Mouse (Mus musculus): ENCODE results near the gene Pask.
"Not testable (repeated sequence)": the region's sequence is repeated elsewhere in the genome, so short reads cannot be mapped to it uniquely, and the experiment has no call there.

Pask gene

GRCm38 (mm10) chr1:93342648-93343503 lies at the start of gene Pask, which contains the start of gene Ppp1r7:
Gene Pask, minus strand, starts transcription at chr1:93343482.
Gene Ppp1r7, plus strand, starts transcription at chr1:93342854.
- peak; percentile 88 for DNase-seq (ENCODE audit: low spot score)

- DNase-seq (ENCODE audit: low spot score), result no peak
These were observed 45.6 kb upstream of the Pask start for GRCm38 (mm10) chr1:93388906-93389305.

GRCm38 (mm10) chr1:93387198-93387597 lies 43.9 kb upstream of the Pask start:
- DNase-seq (ENCODE audit: low spot score), result no peak

- DNase-seq (ENCODE audit: low spot score), result no peak
These were observed 35.8 kb upstream of the Pask start for GRCm38 (mm10) chr1:93379117-93379516.

DNA sequence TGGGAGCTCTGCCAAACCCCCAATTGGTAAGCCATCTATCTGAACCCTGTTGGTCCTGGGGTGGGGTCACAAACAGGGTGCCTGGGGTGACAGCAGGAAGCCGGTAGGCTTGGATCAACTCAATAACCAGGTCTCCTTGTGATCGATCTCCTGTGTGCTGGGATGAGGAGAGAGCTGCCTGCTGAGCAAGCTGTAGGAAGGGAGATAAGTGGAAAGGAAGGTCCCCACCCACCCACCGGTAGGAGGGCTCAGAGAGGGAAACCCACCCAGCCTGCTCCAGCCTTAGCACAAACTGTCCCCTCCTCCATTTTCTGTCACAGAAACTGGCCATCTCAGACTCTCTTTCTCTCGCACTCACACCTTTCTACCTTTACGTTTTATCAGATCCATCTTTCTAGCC lies 34.0 kb upstream of the Pask start:
- DNase-seq (ENCODE audit: low spot score), result no peak

GRCm38 (mm10) chr1:93373665-93374064 lies 30.4 kb upstream of the Pask start, which contains the start of gene Ano7:
Gene Ano7, plus strand, starts transcription at chr1:93373930.
- DNase-seq (ENCODE audit: low spot score), result no peak

- no peak for DNase-seq (ENCODE audit: low spot score)
These were observed 22.4 kb upstream of the Pask start for GRCm38 (mm10) chr1:93365641-93366040.

GRCm38 (mm10) chr1:93362661-93363060 lies 19.4 kb upstream of the Pask start:
- DNase-seq (ENCODE audit: low spot score), result no peak

DNA sequence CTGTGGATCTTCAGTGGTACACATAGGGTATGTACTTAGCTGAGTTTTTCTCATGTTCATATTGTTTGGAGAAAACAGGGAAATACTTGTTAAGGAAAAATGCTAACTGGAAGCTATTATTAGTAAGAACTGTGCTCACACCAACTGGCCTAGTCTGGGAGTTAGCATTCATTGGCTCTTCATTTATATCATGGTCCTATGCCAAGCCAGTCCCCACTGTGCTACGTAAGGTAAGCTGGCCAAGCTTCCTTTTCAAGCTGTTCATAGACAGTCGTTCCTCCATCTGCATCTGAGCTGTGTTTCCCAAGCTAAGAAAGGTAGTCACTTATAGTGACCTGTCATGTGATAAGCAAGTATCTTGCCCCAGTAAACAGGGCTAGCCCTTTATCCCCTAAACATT lies 9.4 kb upstream of the Pask start:
- no peak for DNase-seq (ENCODE audit: low spot score)

DNA sequence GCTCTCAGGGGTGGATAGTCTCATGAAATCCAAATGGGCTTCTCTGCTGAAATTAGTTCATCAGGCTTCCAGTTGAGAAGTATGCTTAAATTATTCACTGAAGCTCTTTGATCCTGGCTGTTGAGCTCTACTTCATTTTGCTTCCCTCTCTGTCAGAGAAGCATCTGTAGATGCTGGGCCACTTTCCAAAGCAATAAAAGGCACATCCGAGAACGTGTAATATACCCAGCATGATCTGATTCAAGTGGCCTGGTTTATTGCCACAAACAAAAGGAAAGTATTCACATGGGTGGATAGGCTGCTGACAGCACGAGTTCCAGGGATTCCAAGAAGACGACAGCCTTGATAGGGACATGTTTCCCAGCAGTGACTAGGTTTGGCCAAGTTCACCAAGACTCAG lies 6.4 kb upstream of the Pask start:
- DNase-seq (ENCODE audit: low spot score), result no peak

- DNase-seq (ENCODE audit: low spot score), result no peak
These were observed 3.9 kb upstream of the Pask start for GRCm38 (mm10) chr1:93347176-93347575.

GRCm38 (mm10) chr1:93343504-93344047 lies 294 bp upstream of the Pask start:
- DNase-seq (ENCODE audit: low spot score), result peak; percentile 89

GRCm38 (mm10) chr1:93334621-93335020 lies 8.7 kb downstream of the Pask start:
- DNase-seq (ENCODE audit: low spot score), result no peak

DNA sequence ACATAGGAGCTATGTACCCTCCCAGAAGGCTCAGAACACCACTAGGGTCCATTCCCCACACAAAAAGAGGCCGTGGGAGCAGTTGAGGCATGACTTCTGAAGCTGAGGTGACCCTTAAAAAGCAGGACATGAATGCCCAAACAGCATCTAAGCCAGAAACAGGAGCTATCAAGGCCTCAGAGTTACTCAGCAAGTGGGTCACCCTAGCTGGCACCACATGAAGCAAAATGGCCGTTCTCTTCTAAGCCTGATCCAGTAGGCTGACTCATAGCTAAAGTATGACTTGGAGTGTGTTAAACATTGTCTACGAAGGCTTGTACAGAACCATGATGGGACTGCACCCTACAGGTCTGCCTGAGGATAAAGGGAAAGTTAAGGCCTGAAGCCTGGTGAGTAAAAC lies 16.8 kb downstream of the Pask start:
- no peak for DNase-seq (ENCODE audit: low spot score)

DNA sequence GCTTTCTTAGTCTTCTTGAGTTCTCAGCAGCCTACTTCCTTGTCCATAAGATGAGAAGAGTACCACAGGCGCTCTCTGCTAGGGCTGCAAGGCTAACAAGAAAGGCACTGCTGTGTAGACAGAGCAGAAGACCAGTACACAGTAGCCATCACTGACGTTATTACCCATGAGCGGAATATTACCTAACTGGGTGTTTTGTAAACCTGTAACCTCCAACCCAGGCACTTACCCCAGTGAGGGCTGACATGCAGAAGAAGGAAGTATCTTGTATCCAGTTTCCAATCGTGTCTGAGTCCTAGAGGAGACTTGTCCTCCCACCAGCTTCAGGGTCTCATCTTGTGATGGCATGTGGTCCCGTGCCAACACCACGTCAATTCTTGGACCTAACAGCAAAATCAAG lies 19.3 kb downstream of the Pask start:
- DNase-seq (ENCODE audit: low spot score), result no peak

- peak; percentile 81 for DNase-seq (ENCODE audit: low spot score)
These were observed 37.5 kb downstream of the Pask start, which contains the start of gene Mterf4 for GRCm38 (mm10) chr1:93305581-93306337. Gene Mterf4, minus strand, starts transcription at chr1:93305915.

DNA sequence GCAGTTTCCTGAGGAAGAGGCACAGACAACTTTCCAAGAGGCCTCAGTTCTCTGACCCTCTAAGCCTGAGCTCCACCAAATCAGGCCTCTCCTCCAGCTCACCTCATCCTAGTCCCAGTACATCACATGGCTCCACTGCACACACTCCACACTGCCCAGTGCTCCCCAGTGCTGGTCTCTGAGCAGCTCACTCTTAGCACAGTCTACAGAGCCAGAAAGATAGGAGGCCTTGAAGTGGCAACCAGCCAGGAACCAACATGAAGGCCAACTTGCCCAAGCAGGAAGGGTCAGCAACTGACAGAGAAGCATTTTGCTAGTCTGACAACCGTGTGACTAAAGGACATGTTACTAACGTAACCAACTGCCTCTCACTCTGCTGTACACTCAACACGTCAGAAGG lies 42.7 kb downstream of the Pask start:
- DNase-seq (ENCODE audit: low spot score), result peak; percentile 28

- DNase-seq (ENCODE audit: low spot score), result no peak
These were observed 43.5 kb downstream of the Pask start for GRCm38 (mm10) chr1:93299791-93300190.

- not testable (repeated sequence) for DNase-seq (ENCODE audit: low spot score)
These were observed 48.8 kb downstream of the Pask start for GRCm38 (mm10) chr1:93294491-93294890.

DNA sequence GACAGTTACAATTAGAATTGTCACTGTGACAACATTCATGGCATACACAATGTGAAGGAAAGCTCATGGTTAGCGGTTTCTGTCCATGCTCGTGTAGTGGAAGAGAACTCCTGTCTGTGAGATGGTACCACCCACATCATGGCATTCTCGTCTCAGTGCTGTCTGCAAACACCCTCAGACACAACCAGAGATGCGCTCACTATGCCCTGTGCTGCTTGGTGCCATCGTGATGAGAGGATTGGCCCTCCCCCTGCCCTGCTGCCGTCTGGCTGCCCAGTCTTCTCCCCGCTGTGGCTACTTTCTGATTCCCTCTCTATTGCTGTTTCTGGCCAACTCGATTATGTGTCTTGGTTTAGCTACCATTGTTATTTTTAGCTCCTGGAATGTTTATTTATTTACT lies 51.3 kb downstream of the Pask start:
- no peak for DNase-seq (ENCODE audit: low spot score)

DNA sequence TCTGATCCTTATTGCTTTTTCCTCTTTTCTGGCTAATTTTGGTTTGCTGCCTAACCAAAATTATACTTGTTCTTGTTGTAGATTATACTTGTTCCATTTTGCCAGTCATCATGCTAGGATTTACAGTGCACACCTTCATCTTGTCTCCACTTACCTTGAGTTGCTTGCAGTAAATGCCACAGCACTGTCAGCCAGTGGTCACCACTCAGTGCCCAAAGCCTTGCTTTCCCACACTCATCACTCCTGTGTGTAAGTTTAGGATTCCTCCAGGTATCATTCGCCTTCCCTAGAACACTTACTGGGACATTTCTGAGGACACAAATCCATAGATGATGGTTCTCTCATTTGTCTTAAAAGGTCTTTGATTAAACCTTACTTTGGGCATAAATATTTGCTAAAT lies 51.7 kb downstream of the Pask start:
- DNase-seq (ENCODE audit: low spot score), result no peak

- DNase-seq (ENCODE audit: low spot score), result no peak
These were observed 52.3 kb downstream of the Pask start for GRCm38 (mm10) chr1:93290956-93291355.

Data from ovary, postnatal 36 days (tissue).